Comparison of ENCODE assay signal across 11 mouse cellular contexts in the genomic region with DNA sequence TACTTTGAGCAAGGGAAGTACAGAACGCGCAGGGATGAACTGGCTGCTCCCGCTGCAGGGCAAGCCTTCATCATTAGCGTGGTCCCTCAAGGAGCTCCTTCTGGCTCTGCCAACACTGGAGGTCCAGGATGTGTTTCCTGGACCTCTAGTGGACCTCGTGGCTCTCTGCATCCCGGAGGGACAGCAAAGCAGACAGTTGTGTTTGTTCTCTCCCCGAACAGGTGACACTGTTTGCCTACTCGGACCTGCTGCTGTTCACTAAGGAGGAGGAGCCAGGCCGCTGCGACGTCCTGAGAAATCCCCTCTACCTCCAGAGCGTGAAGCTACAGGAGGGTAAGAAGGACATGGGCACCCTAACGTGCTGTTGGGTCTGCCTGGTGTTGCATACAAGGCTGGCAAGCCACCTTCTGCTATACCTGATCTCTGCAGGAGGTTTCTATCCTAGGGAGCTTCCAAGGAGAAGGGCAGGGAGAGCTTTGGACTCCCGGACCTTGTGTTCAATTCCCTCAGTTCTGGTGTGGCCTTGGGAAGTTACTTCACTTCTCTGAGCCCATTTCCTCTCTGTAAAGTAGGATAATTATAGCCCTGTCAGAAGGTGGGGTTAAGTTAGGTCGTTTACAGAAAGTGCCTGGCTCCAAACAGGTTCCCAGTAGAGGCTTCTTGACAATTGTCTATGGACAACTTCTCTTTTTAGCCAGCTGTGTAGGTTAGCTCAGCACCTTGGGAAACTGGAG.
DNase-seq lines count a peak whose midpoint lies in the region; ATAC-seq and TF ChIP-seq lines count a peak whose summit lies in the region.
"Had no signal": no experiment of that assay in that cellular context is flagged by ENCODE, and none has a peak within 500 bp of the region (broad histone marks: within the 10 kb centered on the region; RNA-seq: fewer than 3 reads in every experiment).

No protein-coding gene starts in this region.

- H3K27me3 ChIP-seq in heart, adult 2 months (ENCODE audit: control insufficient read depth, insufficient read depth, low read length), result no peaks in the 10 kb centered on the region
- no peaks in the 10 kb centered on the region for H3K27me3 ChIP-seq in embryonic facial prominence, embryonic 14.5 days (replicated peaks; ENCODE audit: control insufficient read depth, insufficient read depth, low read length)

- H3K9ac ChIP-seq in heart, adult 2 months (ENCODE audit: low read depth, low read length), result peak overlapping the region; percentile 27
- H3K9ac ChIP-seq in embryonic facial prominence, embryonic 14.5 days (ENCODE audit: low read depth, low read length), result no peak overlapping the region; the same call in 1 of the 2 replicates
- H3K9ac ChIP-seq: hindbrain, embryonic 12.5 days had no signal

- TF ChIP-seq CTCF in heart, adult 2 months (IDR thresholded peaks at IDR 0.05), result peak; percentile 52
- TF ChIP-seq CTCF in left cerebral cortex, adult 2 months (IDR thresholded peaks at IDR 0.05), result no peak

- ATAC-seq in embryonic facial prominence, embryonic 14.5 days (ENCODE audit: low read depth), result no peak; the same call in 1 of the 2 replicates
- ATAC-seq in megakaryocyte, adult 5-6 weeks (ENCODE audit: poor library complexity, severe bottlenecking), result peak; percentile 38

- H3K4me3 ChIP-seq in heart, adult 2 months, result peak overlapping the region; percentile 5; the same call in 1 of the 2 replicates
- H3K4me3 ChIP-seq in left cerebral cortex, adult 2 months, result no peak overlapping the region
- H3K4me3 ChIP-seq in embryonic facial prominence, embryonic 14.5 days (ENCODE audit: low read depth, low read length), result no peak overlapping the region
- H3K4me3 ChIP-seq: hindbrain, embryonic 12.5 days had no signal

- 0 out of 2 replicates have a peak, but pooled peaks have one; percentile 43 for TF ChIP-seq POLR2A in heart, adult 2 months (IDR thresholded peaks at IDR 0.05; ENCODE audit: insufficient read depth, low read depth, low read length)

- no peak overlapping the region for H3K4me2 ChIP-seq in embryonic facial prominence, embryonic 14.5 days (ENCODE audit: low read depth, low read length)
- H3K4me2 ChIP-seq: hindbrain, embryonic 12.5 days had no signal

- peaks cover 37% of the 10 kb centered on the region for H3K4me1 ChIP-seq in heart, adult 2 months (ENCODE audit: control insufficient read depth, insufficient read depth, low read length)
- peaks cover 12% of the 10 kb centered on the region for H3K4me1 ChIP-seq in embryonic facial prominence, embryonic 14.5 days (ENCODE audit: control insufficient read depth, insufficient read depth, low read length)

- H3K36me3 ChIP-seq in heart, adult 2 months (ENCODE audit: control insufficient read depth, insufficient read depth, low read length), result peaks cover 35% of the 10 kb centered on the region
- no peaks in the 10 kb centered on the region for H3K36me3 ChIP-seq in embryonic facial prominence, embryonic 14.5 days (ENCODE audit: control insufficient read depth, insufficient read depth, low read length)

- 34% methylated on average over 15 of the region's 15 CpGs for WGBS in heart, adult 2 months
- 61% methylated on average over 15 of the region's 15 CpGs for WGBS in embryonic facial prominence, embryonic 14.5 days

- no peaks in the 10 kb centered on the region for H3K9me3 ChIP-seq in embryonic facial prominence, embryonic 14.5 days (ENCODE audit: control insufficient read depth, low read length)
- H3K9me3 ChIP-seq: hindbrain, embryonic 12.5 days had no signal

- DNase-seq in heart, adult 2 months, result no peak
- DNase-seq in heart, postnatal 14 days, result no peak
- DNase-seq in left cerebral cortex, adult 2 months (ENCODE audit: extremely low spot score in 1 of 2, low spot score in 2 of 2), result no peak
- no peak for DNase-seq in left cerebral cortex, adult 9 months (ENCODE audit: low spot score in 2 of 2)
- no peak for DNase-seq in embryonic facial prominence, embryonic 14.5 days (ENCODE audit: low spot score)
- no peak for DNase-seq in left cerebral cortex, adult 18-20 months (ENCODE audit: low spot score in 2 of 2)
- no peak for DNase-seq in thymus, postnatal 10 days (ENCODE audit: low spot score in 2 of 2)
- DNase-seq: B cell, adult 2 months; lung, postnatal 36 days had no signal

- intact Hi-C loops in heart, adult 2 months (cut with DNase I), result loop anchor here (2.0 kb wide), 1 partner anchor 22 kb away; no protein-coding TSS in a partner anchor
- intact Hi-C loops in heart, postnatal 14 days (cut with DNase I), result loop anchor here (2.0 kb wide), 1 partner anchor 56 kb away; no protein-coding TSS in a partner anchor
- intact Hi-C loops in left cerebral cortex, adult 2 months (cut with DNase I), result no loop called here

- TF ChIP-seq EP300 in heart, adult 2 months (IDR thresholded peaks at IDR 0.05; ENCODE audit: insufficient read depth, low read depth, low read length), result no peak

- no peaks in the 10 kb centered on the region for H3K79me2 ChIP-seq in heart, adult 2 months (replicated peaks; ENCODE audit: control insufficient read depth, insufficient read depth, low read length)

- H3K27ac ChIP-seq in heart, adult 2 months, result peak overlapping the region; percentile 77
- H3K27ac ChIP-seq in left cerebral cortex, adult 2 months, result peak overlapping the region; percentile 36
- H3K27ac ChIP-seq in embryonic facial prominence, embryonic 14.5 days (replicated peaks; ENCODE audit: low read depth, low read length), result peak overlapping the region; percentile 41; the same call in 1 of the 2 replicates
